ENCODE assay signal across 19 mouse cellular contexts in the genomic region with DNA sequence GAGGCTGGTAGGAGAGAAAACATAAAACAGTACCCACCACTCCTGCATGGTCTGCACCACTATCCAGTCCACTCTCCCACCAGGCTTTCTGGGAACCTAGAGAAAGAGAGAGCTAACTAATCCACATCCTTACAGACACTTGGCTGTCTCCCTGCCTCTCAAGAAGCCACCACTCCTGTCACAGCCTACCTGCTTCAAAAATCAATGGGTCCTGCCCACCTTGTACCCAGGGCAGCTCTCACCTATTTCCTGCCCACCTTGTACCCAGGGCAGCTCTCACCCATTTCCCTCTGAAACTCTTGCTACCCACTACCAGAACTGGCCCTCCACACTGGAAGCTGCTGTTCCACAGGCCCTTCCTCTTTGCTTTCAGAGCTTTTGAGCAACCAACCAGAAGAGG. TPM values are rescaled to one million over a fixed set of nuclear protein-coding genes. Genes with fewer than 3 reads are reported as not detected.
"Had no signal": no experiment of that assay in that cellular context is flagged by ENCODE, and none has a peak within 500 bp of the region (broad histone marks: within the 10 kb centered on the region; RNA-seq: fewer than 3 reads in every experiment).

No protein-coding gene starts in this region.

- DNase-seq: layer of hippocampus, adult 9-11 months; thymus, adult 2 months; thymus, postnatal 14 days; thymus, postnatal 4 days had no signal

- H3K4me3 ChIP-seq: limb, embryonic 12.5 days; limb, embryonic 15.5 days; midbrain, embryonic 12.5 days had no signal

- H3K27ac ChIP-seq: liver, embryonic 14.5 days; midbrain, embryonic 12.5 days had no signal

- H3K9ac ChIP-seq: limb, embryonic 12.5 days; limb, embryonic 15.5 days; liver, embryonic 14.5 days; liver, postnatal 0 days; lung, embryonic 14.5 days; midbrain, embryonic 12.5 days had no signal

- H3K27me3 ChIP-seq: limb, embryonic 12.5 days; limb, embryonic 15.5 days; midbrain, embryonic 12.5 days had no signal

- H3K4me2 ChIP-seq: limb, embryonic 12.5 days; limb, embryonic 15.5 days; liver, embryonic 11.5 days; lung, embryonic 14.5 days; midbrain, embryonic 12.5 days had no signal

- H3K9me3 ChIP-seq: limb, embryonic 12.5 days; limb, embryonic 15.5 days; midbrain, embryonic 12.5 days had no signal

- ATAC-seq: intestine, postnatal 0 days; liver, postnatal 0 days; midbrain, embryonic 16.5 days had no signal

RNA-seq across cellular contexts. Expression of gene Rab19, which starts 8.9 kb away (rescaled TPM):
- total RNA-seq: layer of hippocampus, adult 18-20 months; layer of hippocampus, postnatal 25 days; left cerebral cortex, adult 18-20 months; left cerebral cortex, postnatal 10 days; left cerebral cortex, postnatal 36 days had no signal
- polyA plus RNA-seq: midbrain, embryonic 16.5 days; neural tube, embryonic 14.5 days had no signal
